Mouse (Mus musculus): ENCODE data around the gene Pla2g2e. TPM values are rescaled to one million over a fixed set of nuclear protein-coding genes. Genes with fewer than 3 reads are reported as not detected.

Gene Pla2g2e
- polyA plus RNA-seq, 2 experiments, result not detected

DNA sequence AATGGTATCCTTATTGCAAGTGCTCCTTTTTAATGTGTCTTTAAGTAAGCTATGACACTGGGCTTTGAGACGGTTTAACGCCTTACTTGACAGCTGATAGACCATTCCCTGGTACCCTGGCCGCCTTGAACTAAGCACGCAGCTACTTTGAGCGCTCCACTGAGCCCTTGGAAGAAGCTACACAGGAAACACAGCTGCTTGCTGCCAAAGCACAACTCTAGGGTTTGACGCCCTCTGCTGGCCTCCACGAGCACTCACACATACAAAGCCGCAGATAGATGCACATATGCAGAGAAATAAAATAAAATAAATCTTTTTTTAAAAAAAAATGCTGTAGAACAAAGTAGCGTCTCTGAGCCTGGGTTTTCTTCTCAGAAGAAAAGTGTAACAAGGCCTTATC lies 18.5 kb upstream of the Pla2g2e start:
- no peak overlapping the region for H3K27ac ChIP-seq
- H3K4me1 ChIP-seq (replicated peaks; ENCODE audit: control insufficient read depth in 2 of 2, insufficient read depth in 2 of 2, low read length in 1 of 2), result no peaks in the 10 kb centered on the region
- WGBS (ENCODE audit: insufficient replicate concordance), result 16% methylated on average over 9 of the region's 9 CpGs
- DNase-seq (ENCODE audit: low read depth in 3 of 3, low spot score in 3 of 3) (peak in 1 of 3 experiments; percentile 9), ATAC-seq (ENCODE audit: insufficient read depth) (no peak)
- no peaks in the 10 kb centered on the region for H3K9me3 ChIP-seq (ENCODE audit: control insufficient read depth, low read length)
- no peak overlapping the region for H3K4me2 ChIP-seq (ENCODE audit: low read depth)
- no peak overlapping the region for H3K4me3 ChIP-seq (ENCODE audit: insufficient read depth in 1 of 2, low read depth in 2 of 2, low read length in 2 of 2)
- TF ChIP-seq EP300 (IDR thresholded peaks at IDR 0.05; ENCODE audit: low read depth) (no peak), CTCF (IDR thresholded peaks at IDR 0.05; ENCODE audit: low read depth) (peak; percentile 54)
- H3K27me3 ChIP-seq (ENCODE audit: control insufficient read depth, insufficient read depth, low read length), result no peaks in the 10 kb centered on the region
- no peaks in the 10 kb centered on the region for H3K36me3 ChIP-seq (replicated peaks; ENCODE audit: control insufficient read depth, insufficient read depth, low read depth)
- no peak overlapping the region for H3K9ac ChIP-seq (replicated peaks)

DNA sequence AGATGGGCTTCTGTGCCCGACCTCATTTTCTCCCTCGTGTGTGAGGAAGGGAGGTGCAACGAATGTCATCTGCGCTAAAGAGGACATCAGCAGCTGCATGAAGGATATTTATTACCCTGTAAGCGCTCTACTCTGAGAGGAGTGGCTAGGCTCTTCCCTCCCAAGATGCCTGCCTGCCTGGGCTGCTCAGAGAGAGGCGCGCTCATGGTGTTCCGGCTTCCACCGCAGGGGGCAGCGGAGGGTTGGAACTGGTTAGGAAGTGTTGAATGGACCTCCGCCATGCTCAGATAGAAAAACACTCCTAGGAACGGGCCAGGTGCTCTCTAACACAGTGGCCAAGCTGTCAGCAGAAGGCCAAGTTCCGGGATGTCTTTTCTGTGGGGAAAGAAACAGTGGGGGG lies 18.0 kb upstream of the Pla2g2e start:
- no peak overlapping the region for H3K4me2 ChIP-seq (ENCODE audit: low read depth)

DNA sequence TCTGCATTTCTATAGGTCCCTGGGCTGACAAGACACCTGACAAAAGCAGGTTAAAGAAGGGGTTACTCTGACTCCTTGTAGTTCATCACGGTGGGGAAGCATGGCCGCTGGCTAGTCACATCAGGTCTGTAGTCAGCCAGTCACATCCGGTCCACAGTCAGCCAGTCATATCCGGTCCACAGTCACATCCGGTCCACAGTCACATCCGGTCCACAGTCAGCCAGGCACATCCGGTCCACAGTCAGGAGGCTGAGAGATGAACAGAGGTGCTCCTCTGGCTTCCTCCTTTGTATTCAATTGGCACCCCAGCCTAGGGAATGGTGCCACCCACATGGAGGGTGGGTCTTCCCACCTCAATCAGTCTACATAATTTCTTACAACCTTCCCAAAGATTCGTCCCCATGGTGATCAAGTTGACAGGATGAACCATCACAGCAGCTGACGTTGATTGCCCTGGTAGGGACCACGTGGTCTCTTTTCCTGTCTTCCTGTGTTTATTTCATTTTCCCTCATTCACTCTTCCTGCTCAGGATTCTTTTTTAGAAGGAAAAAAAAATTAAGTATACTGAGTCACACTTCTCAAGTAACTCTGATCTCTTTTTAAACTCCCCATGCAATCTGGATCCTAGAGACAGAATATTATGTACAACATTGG lies 14.3 kb upstream of the Pla2g2e start, which contains the start of gene Pla2g5:
Gene Pla2g5, minus strand, starts transcription at position 139 of the 655 bp plus-strand sequence.
- H3K9me3 ChIP-seq (ENCODE audit: control insufficient read depth, low read length), result no peaks in the 10 kb centered on the region
- WGBS (ENCODE audit: insufficient replicate concordance), result 43% methylated on average over 10 of the region's 10 CpGs
- H3K27me3 ChIP-seq (ENCODE audit: control insufficient read depth, insufficient read depth, low read length), result no peaks in the 10 kb centered on the region
- ATAC-seq (ENCODE audit: insufficient read depth), result no peak
- no peaks in the 10 kb centered on the region for H3K4me1 ChIP-seq (replicated peaks; ENCODE audit: control insufficient read depth in 2 of 2, insufficient read depth in 2 of 2, low read length in 1 of 2)
- H3K4me2 ChIP-seq (ENCODE audit: low read depth), result no peak within 1 kb of the TSS
- no peak within 1 kb of the TSS for H3K4me3 ChIP-seq (ENCODE audit: insufficient read depth in 1 of 2, low read depth in 2 of 2, low read length in 2 of 2)
- no peaks in the 10 kb centered on the region for H3K36me3 ChIP-seq (replicated peaks; ENCODE audit: control insufficient read depth, insufficient read depth, low read depth)
- H3K27ac ChIP-seq, result no peak within 1 kb of the TSS
- DNase-seq (ENCODE audit: low read depth in 3 of 3, low spot score in 3 of 3), result no peak
- TF ChIP-seq EP300 (IDR thresholded peaks at IDR 0.05; ENCODE audit: low read depth) (no peak), CTCF (IDR thresholded peaks at IDR 0.05; ENCODE audit: low read depth) (no peak)
- no peak within 1 kb of the TSS for H3K9ac ChIP-seq (replicated peaks)

More for the DNA sequence above, 18.0 kb upstream of the Pla2g2e start:
- ATAC-seq (ENCODE audit: insufficient read depth) (no peak), DNase-seq (ENCODE audit: low read depth in 3 of 3, low spot score in 3 of 3) (peak in 1 of 3 experiments; percentile 19)
- no peak overlapping the region for H3K9ac ChIP-seq (replicated peaks)
- WGBS (ENCODE audit: insufficient replicate concordance), result 5% methylated on average over 13 of the region's 13 CpGs
- H3K36me3 ChIP-seq (replicated peaks; ENCODE audit: control insufficient read depth, insufficient read depth, low read depth), result no peaks in the 10 kb centered on the region
- H3K4me3 ChIP-seq (ENCODE audit: insufficient read depth in 1 of 2, low read depth in 2 of 2, low read length in 2 of 2), result no peak overlapping the region
- TF ChIP-seq EP300 (IDR thresholded peaks at IDR 0.05; ENCODE audit: low read depth) (no peak), CTCF (IDR thresholded peaks at IDR 0.05; ENCODE audit: low read depth) (peak; percentile 64)
- H3K27ac ChIP-seq, result no peak overlapping the region
- no peaks in the 10 kb centered on the region for H3K4me1 ChIP-seq (replicated peaks; ENCODE audit: control insufficient read depth in 2 of 2, insufficient read depth in 2 of 2, low read length in 1 of 2)
- H3K27me3 ChIP-seq (ENCODE audit: control insufficient read depth, insufficient read depth, low read length), result no peaks in the 10 kb centered on the region
- H3K9me3 ChIP-seq (ENCODE audit: control insufficient read depth, low read length), result no peaks in the 10 kb centered on the region

DNA sequence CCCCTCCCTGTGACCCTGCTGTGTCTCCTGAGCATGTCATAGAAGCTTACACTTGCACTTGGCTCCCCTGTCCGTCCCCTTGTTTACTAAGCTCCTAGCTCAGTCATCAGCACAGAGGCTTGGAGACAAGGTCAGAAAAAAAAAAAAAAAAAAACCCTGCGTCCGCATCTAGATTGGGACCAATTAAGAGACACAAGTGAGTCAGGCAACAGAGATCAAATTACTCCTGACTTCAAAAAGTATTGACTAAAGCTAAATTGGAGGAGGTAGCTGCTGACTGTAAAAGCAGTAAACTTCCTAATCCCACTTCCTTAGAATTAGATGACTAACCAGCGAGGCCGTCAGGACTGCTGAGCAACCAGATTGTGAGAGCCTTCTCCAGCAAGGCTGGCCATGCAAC lies 12.7 kb upstream of the Pla2g2e start:
- no peak for ATAC-seq (ENCODE audit: insufficient read depth)
- Histone ChIP-seq H3K36me3 (replicated peaks; ENCODE audit: control insufficient read depth, insufficient read depth, low read depth) (no peaks in the 10 kb centered on the region), H3K4me2 (ENCODE audit: low read depth) (no peak overlapping the region), H3K4me3 (ENCODE audit: insufficient read depth in 1 of 2, low read depth in 2 of 2, low read length in 2 of 2) (no peak overlapping the region), H3K4me1 (replicated peaks; ENCODE audit: control insufficient read depth in 2 of 2, insufficient read depth in 2 of 2, low read length in 1 of 2) (no peaks in the 10 kb centered on the region), H3K9me3 (ENCODE audit: control insufficient read depth, low read length) (no peaks in the 10 kb centered on the region), H3K27me3 (ENCODE audit: control insufficient read depth, insufficient read depth, low read length) (no peaks in the 10 kb centered on the region), H3K9ac (replicated peaks) (no peak overlapping the region), H3K27ac (no peak overlapping the region)
- WGBS (ENCODE audit: insufficient replicate concordance), result 31% methylated on average over 5 of the region's 5 CpGs
- TF ChIP-seq CTCF (IDR thresholded peaks at IDR 0.05; ENCODE audit: low read depth) (no peak), EP300 (IDR thresholded peaks at IDR 0.05; ENCODE audit: low read depth) (no peak)
- DNase-seq (ENCODE audit: low read depth in 3 of 3, low spot score in 3 of 3), result no peak

DNA sequence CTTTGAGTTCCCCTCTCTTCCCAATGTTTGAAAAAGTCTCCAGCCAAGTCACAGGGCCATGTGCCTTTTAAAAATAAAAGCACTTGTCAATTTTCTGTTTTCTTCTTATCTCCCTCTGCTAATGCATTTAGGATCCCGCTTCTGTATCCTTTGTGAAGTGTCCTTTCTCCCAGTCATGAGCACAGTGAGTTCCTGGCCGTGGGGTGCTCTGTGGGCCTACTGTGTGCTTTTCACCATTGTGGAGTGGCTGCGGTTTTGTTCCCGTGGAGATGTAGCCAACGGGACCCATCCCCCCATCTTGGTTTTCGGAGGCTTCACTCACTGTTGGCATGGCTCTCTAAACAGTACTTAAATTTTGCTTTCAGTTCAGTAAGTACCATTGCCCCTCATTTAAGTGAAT lies 11.8 kb upstream of the Pla2g2e start:
- H3K4me2 ChIP-seq (ENCODE audit: low read depth), result no peak overlapping the region
- H3K36me3 ChIP-seq (replicated peaks; ENCODE audit: control insufficient read depth, insufficient read depth, low read depth), result no peaks in the 10 kb centered on the region
- H3K4me1 ChIP-seq (replicated peaks; ENCODE audit: control insufficient read depth in 2 of 2, insufficient read depth in 2 of 2, low read length in 1 of 2), result no peaks in the 10 kb centered on the region
- H3K4me3 ChIP-seq (ENCODE audit: insufficient read depth in 1 of 2, low read depth in 2 of 2, low read length in 2 of 2), result no peak overlapping the region
- TF ChIP-seq EP300 (IDR thresholded peaks at IDR 0.05; ENCODE audit: low read depth) (no peak), CTCF (IDR thresholded peaks at IDR 0.05; ENCODE audit: low read depth) (no peak)
- no peak overlapping the region for H3K9ac ChIP-seq (replicated peaks)
- H3K9me3 ChIP-seq (ENCODE audit: control insufficient read depth, low read length), result no peaks in the 10 kb centered on the region
- no peaks in the 10 kb centered on the region for H3K27me3 ChIP-seq (ENCODE audit: control insufficient read depth, insufficient read depth, low read length)
- 42% methylated on average over 6 of the region's 6 CpGs for WGBS (ENCODE audit: insufficient replicate concordance)
- ATAC-seq (ENCODE audit: insufficient read depth), result no peak
- H3K27ac ChIP-seq, result no peak overlapping the region
- DNase-seq (ENCODE audit: low read depth in 3 of 3, low spot score in 3 of 3), result no peak

Data from liver, embryonic 14.5 days (tissue).